Mouse (Mus musculus): ENCODE measurements around the gene Rac3. TPM values are rescaled to one million over a fixed set of nuclear protein-coding genes. Genes with fewer than 3 reads are reported as not detected.

Gene Rac3
- total and polyA plus RNA-seq, 3 experiments, result 0.70 to 4.6 (median 0.99) TPM

DNA sequence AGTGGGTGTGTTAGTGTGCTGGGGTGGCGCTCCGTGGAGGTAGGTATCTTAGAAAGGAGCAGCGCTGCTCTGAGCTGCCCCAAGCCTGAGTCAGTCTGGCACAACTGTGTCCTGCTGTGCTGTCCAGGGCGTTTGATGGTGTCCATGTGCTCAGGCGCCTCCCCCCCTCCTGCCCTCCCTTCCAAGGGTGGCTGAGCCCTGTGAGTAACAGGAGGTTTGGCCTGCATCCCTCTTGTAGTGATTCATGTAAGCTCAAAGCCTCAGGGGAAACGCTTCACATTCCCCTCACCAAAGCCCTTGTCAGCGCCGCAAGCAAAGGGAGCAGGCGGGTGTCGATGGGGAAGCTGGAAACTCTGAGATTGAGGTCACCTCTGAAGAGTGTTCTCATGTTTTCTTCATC is 23.5 kb upstream of the Rac3 start:
- DNase-seq, result peak; percentile 52 to 79
- Histone ChIP-seq H3K79me2 (replicated peaks; ENCODE audit: control insufficient read depth, insufficient read depth, low read length) (no peaks in the 10 kb centered on the region), H3K27me3 (ENCODE audit: control insufficient read depth, insufficient read depth, low read length) (no peaks in the 10 kb centered on the region), H3K9ac (ENCODE audit: low read depth, low read length) (no peak overlapping the region), H3K36me3 (ENCODE audit: control insufficient read depth, insufficient read depth, low read length) (no peaks in the 10 kb centered on the region), H3K27ac (peak overlapping the region; percentile 48), H3K4me1 (ENCODE audit: control insufficient read depth, insufficient read depth, low read length) (peaks cover under 1% of the 10 kb centered on the region), H3K4me3 (no peak overlapping the region)
- TF ChIP-seq EP300 (IDR thresholded peaks at IDR 0.05; ENCODE audit: insufficient read depth, low read depth, low read length) (0 out of 2 replicates have a peak, but pooled peaks have one; percentile 58), POLR2A (IDR thresholded peaks at IDR 0.05; ENCODE audit: insufficient read depth, low read depth, low read length) (0 out of 2 replicates have a peak, but pooled peaks have one; percentile 9), CTCF (IDR thresholded peaks at IDR 0.05) (0 out of 2 replicates have a peak, but pooled peaks have one; percentile 6)
- 36% methylated on average over 10 of the region's 10 CpGs for WGBS
- intact Hi-C loops (cut with DNase I), result no loop called here

GRCm38 (mm10) chr11:120703696-120704454 is 17.4 kb upstream of the Rac3 start:
- DNase-seq, result no peak
- Histone ChIP-seq H3K9ac (ENCODE audit: low read depth, low read length) (no peak overlapping the region), H3K36me3 (ENCODE audit: control insufficient read depth, insufficient read depth, low read length) (no peaks in the 10 kb centered on the region), H3K79me2 (replicated peaks; ENCODE audit: control insufficient read depth, insufficient read depth, low read length) (no peaks in the 10 kb centered on the region), H3K27ac (no peak overlapping the region), H3K27me3 (ENCODE audit: control insufficient read depth, insufficient read depth, low read length) (no peaks in the 10 kb centered on the region), H3K4me3 (no peak overlapping the region), H3K4me1 (ENCODE audit: control insufficient read depth, insufficient read depth, low read length) (no peaks in the 10 kb centered on the region)
- intact Hi-C loops (cut with DNase I), result no loop called here
- TF ChIP-seq POLR2A (IDR thresholded peaks at IDR 0.05; ENCODE audit: insufficient read depth, low read depth, low read length), result no peak
- TF ChIP-seq CTCF (IDR thresholded peaks at IDR 0.05), result no peak
- TF ChIP-seq EP300 (IDR thresholded peaks at IDR 0.05; ENCODE audit: insufficient read depth, low read depth, low read length), result no peak
- 62% methylated on average over 15 of the region's 15 CpGs for WGBS

- no peak overlapping the region for H3K9ac ChIP-seq (ENCODE audit: low read depth, low read length)
- 71% methylated on average over 8 of the region's 8 CpGs for WGBS
Measured at GRCm38 (mm10) chr11:120704486-120705325, 16.6 kb upstream of the Rac3 start.

DNA sequence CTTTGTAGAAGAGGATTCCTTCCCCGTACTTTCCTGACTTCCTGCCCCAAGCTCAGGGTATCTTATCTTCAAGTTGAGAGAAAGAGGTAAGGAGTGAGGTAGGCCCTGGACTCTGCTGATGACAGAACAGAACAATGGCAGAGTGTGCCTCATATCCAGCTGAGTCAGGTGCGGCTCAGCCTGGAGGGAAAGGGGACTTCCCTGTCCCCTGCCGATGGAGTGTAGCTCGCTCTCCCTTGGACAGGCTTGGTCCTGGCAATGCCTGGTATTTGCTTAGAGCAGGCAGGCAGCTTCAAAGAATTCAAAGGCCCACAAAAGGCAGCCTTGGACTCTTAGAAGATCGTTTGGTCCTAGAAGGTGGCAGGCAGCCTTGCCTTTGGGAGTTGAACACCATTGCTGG is 15.2 kb upstream of the Rac3 start:
- Histone ChIP-seq H3K79me2 (replicated peaks; ENCODE audit: control insufficient read depth, insufficient read depth, low read length) (no peaks in the 10 kb centered on the region), H3K27me3 (ENCODE audit: control insufficient read depth, insufficient read depth, low read length) (no peaks in the 10 kb centered on the region), H3K4me3 (no peak overlapping the region), H3K27ac (no peak overlapping the region), H3K9ac (ENCODE audit: low read depth, low read length) (no peak overlapping the region), H3K36me3 (ENCODE audit: control insufficient read depth, insufficient read depth, low read length) (no peaks in the 10 kb centered on the region), H3K4me1 (ENCODE audit: control insufficient read depth, insufficient read depth, low read length) (no peaks in the 10 kb centered on the region)
- TF ChIP-seq CTCF (IDR thresholded peaks at IDR 0.05), result no peak
- TF ChIP-seq EP300 (IDR thresholded peaks at IDR 0.05; ENCODE audit: insufficient read depth, low read depth, low read length), result no peak
- TF ChIP-seq POLR2A (IDR thresholded peaks at IDR 0.05; ENCODE audit: insufficient read depth, low read depth, low read length), result no peak
- WGBS, result 76% methylated on average over 5 of the region's 5 CpGs
- intact Hi-C loops (cut with DNase I), result no loop called here
- DNase-seq, result no peak

More at GRCm38 (mm10) chr11:120704486-120705325, 16.6 kb upstream of the Rac3 start:
- no peaks in the 10 kb centered on the region for H3K27me3 ChIP-seq (ENCODE audit: control insufficient read depth, insufficient read depth, low read length)
- no peak for DNase-seq
- no peaks in the 10 kb centered on the region for H3K36me3 ChIP-seq (ENCODE audit: control insufficient read depth, insufficient read depth, low read length)
- TF ChIP-seq CTCF (IDR thresholded peaks at IDR 0.05) (no peak), EP300 (IDR thresholded peaks at IDR 0.05; ENCODE audit: insufficient read depth, low read depth, low read length) (no peak), POLR2A (IDR thresholded peaks at IDR 0.05; ENCODE audit: insufficient read depth, low read depth, low read length) (no peak)
- intact Hi-C loops (cut with DNase I), result no loop called here
- H3K79me2 ChIP-seq (replicated peaks; ENCODE audit: control insufficient read depth, insufficient read depth, low read length), result no peaks in the 10 kb centered on the region
- no peak overlapping the region for H3K4me3 ChIP-seq
- H3K27ac ChIP-seq, result no peak overlapping the region
- no peaks in the 10 kb centered on the region for H3K4me1 ChIP-seq (ENCODE audit: control insufficient read depth, insufficient read depth, low read length)

DNA sequence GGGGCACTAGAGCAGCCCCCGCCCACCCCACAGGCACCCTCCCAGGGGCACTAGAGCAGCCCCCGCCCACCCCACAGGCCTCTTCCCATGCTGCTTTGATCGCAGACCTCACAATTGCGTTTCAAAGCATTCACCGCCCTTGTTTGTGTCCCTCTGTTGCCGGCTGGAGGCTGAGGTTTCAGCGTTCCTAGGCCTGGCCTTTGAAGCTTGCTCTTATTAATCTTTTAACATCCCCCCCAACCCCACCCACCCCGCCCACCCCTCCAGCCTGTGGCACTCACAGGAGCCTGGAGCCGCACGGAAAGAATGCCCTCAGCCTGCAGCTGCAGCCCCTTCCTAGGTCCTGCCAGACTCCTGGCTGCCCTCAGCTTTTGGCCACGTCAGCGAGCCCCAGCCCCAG is 14.0 kb upstream of the Rac3 start:
- TF ChIP-seq POLR2A (IDR thresholded peaks at IDR 0.05; ENCODE audit: insufficient read depth, low read depth, low read length), result no peak
- no peak for TF ChIP-seq EP300 (IDR thresholded peaks at IDR 0.05; ENCODE audit: insufficient read depth, low read depth, low read length)
- no peak for TF ChIP-seq CTCF (IDR thresholded peaks at IDR 0.05)
- H3K27me3 ChIP-seq (ENCODE audit: control insufficient read depth, insufficient read depth, low read length), result no peaks in the 10 kb centered on the region
- H3K79me2 ChIP-seq (replicated peaks; ENCODE audit: control insufficient read depth, insufficient read depth, low read length), result no peaks in the 10 kb centered on the region
- no peak for DNase-seq
- H3K9ac ChIP-seq (ENCODE audit: low read depth, low read length), result no peak overlapping the region
- H3K27ac ChIP-seq, result no peak overlapping the region
- WGBS, result 69% methylated on average over 11 of the region's 12 CpGs
- no peaks in the 10 kb centered on the region for H3K36me3 ChIP-seq (ENCODE audit: control insufficient read depth, insufficient read depth, low read length)
- no peaks in the 10 kb centered on the region for H3K4me1 ChIP-seq (ENCODE audit: control insufficient read depth, insufficient read depth, low read length)
- H3K4me3 ChIP-seq, result no peak overlapping the region
- intact Hi-C loops (cut with DNase I), result no loop called here
